Mouse (Mus musculus): ENCODE measurements around the gene Scrn1.

DNA sequence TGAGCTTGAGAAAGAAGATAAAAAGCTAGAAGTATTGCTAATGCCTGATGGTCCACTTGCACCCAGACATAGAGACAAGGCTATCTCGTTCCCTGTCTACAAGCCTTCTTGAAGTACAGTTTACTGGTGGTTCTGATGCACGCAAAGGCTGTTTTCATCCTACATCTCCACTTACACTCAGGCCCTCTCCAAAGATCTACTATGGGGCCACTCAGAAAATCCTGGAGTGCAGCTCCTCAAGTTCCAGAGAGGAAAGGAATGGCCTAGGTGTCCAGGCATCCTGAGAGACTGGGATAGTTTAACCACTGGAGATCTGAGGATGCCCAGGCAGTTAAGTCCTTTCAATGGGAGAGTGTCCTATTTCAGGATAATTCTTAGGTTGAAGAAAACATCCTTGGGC, 24.4 kb upstream of the Scrn1 start:
- TF ChIP-seq CTCF (IDR thresholded peaks at IDR 0.05; ENCODE audit: insufficient read depth, low read depth, low read length) = no peak
- TF ChIP-seq POLR2A (IDR thresholded peaks at IDR 0.05; ENCODE audit: insufficient read depth, low read depth, low read length) = no peak
